Comparison of ENCODE assay signal across 13 mouse cellular contexts in the genomic region with DNA sequence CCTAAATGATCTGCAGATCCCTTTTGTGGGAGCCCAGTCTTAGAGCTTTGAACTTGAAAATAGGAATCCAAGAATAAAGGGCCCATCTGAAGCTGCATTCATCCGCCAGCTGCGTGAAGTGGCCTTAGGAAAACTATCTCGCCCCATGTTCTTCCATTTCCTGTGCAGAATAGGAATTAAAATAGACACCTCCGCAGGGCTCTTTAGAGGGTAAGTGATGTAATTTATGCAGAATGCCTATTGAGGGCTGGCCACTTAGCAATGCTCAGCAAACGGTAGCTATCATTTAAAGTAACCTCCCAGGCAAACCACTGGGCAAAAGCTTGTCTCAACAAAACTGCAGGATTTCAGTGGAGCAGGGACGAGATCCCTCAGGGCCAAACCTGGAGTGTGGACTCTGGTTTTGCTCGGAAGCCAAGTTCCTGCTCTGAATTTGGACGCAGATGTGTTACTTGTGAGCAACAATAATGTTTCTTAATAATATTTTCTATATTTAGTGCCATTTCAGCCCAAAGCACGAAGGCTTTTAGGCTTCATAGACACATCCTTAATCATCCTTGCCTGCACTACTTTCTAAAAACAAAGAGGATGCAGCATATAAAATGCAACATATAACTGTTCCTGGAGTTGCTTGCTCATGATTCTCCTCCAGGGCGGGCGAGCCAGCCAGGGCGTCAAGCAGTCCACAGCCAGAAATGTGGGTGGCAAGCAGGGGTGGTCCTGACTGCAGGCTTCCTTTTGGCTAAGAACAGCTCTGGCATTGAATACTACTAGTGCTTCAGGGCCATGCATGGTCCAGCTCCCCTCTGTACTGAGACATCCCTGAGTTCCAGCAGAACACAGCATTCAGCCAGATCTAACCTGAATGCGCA. TPM values are rescaled to one million over a fixed set of nuclear protein-coding genes. Genes with fewer than 3 reads are reported as not detected.
A peak's percentile ranks its signal among the peaks of the same experiment; 100 is the strongest.
DNase-seq lines count a peak whose midpoint lies in the region; ATAC-seq and TF ChIP-seq lines count a peak whose summit lies in the region.
"Had no signal": no experiment of that assay in that cellular context is flagged by ENCODE, and none has a peak within 500 bp of the region (broad histone marks: within the 10 kb centered on the region; RNA-seq: fewer than 3 reads in every experiment).

No protein-coding gene starts in this region.

- H3K4me3 ChIP-seq in heart, embryonic 16.5 days (ENCODE audit: low read length): no peak overlapping the region
- H3K4me3 ChIP-seq in heart, embryonic 12.5 days: no peak overlapping the region
- H3K4me3 ChIP-seq in midbrain, embryonic 13.5 days (replicated peaks): no peak overlapping the region
- no peak overlapping the region for H3K4me3 ChIP-seq in midbrain, postnatal 0 days (ENCODE audit: low read depth, low read length)
- no peak overlapping the region for H3K4me3 ChIP-seq in midbrain, embryonic 16.5 days (ENCODE audit: low read depth, low read length)
- H3K4me3 ChIP-seq: embryonic facial prominence, embryonic 15.5 days; liver, embryonic 13.5 days had no signal

- H3K27ac ChIP-seq in heart, embryonic 16.5 days (ENCODE audit: low read length): peak overlapping the region; percentile 41
- H3K27ac ChIP-seq in heart, embryonic 12.5 days (ENCODE audit: poor library complexity, severe bottlenecking): no peak overlapping the region
- H3K27ac ChIP-seq in midbrain, embryonic 13.5 days: peak overlapping the region; percentile 11; the same call in 1 of the 2 replicates
- H3K27ac ChIP-seq in midbrain, postnatal 0 days (ENCODE audit: low read depth, low read length): no peak overlapping the region
- peak overlapping the region; percentile 28 for H3K27ac ChIP-seq in midbrain, embryonic 16.5 days (ENCODE audit: low read length)
- H3K27ac ChIP-seq: embryonic facial prominence, embryonic 15.5 days; liver, embryonic 13.5 days had no signal

- 49% methylated on average over 13 of the region's 13 CpGs for WGBS in heart, embryonic 16.5 days
- 60% methylated on average over 13 of the region's 13 CpGs for WGBS in heart, embryonic 12.5 days
- 59% methylated on average over 13 of the region's 13 CpGs for WGBS in midbrain, embryonic 13.5 days
- whole genome bisulfite sequencing in midbrain, postnatal 0 days: 55% methylated on average over 13 of the region's 13 CpGs
- WGBS in midbrain, embryonic 16.5 days: 53% methylated on average over 13 of the region's 13 CpGs

- no peak overlapping the region for H3K9ac ChIP-seq in heart, embryonic 16.5 days (ENCODE audit: low read length)
- no peak overlapping the region for H3K9ac ChIP-seq in heart, embryonic 12.5 days
- H3K9ac ChIP-seq in midbrain, embryonic 13.5 days (replicated peaks): no peak overlapping the region
- H3K9ac ChIP-seq in midbrain, postnatal 0 days (replicated peaks; ENCODE audit: low read length, poor library complexity, severe bottlenecking): no peak overlapping the region
- no peak overlapping the region for H3K9ac ChIP-seq in midbrain, embryonic 16.5 days (ENCODE audit: low read depth, low read length)
- H3K9ac ChIP-seq: embryonic facial prominence, embryonic 15.5 days; liver, embryonic 13.5 days had no signal

- peaks cover 5% of the 10 kb centered on the region for H3K9me3 ChIP-seq in heart, embryonic 16.5 days (replicated peaks; ENCODE audit: control insufficient read depth, low read length)
- H3K9me3 ChIP-seq in heart, embryonic 12.5 days (replicated peaks): peaks cover 4% of the 10 kb centered on the region
- H3K9me3 ChIP-seq in midbrain, embryonic 13.5 days: peaks cover 4% of the 10 kb centered on the region; the same call in 1 of the 2 replicates
- no peaks in the 10 kb centered on the region for H3K9me3 ChIP-seq in midbrain, postnatal 0 days (ENCODE audit: low read length)
- no peaks in the 10 kb centered on the region for H3K9me3 ChIP-seq in midbrain, embryonic 16.5 days (replicated peaks; ENCODE audit: control insufficient read depth, low read length, poor library complexity, severe bottlenecking)

- H3K4me2 ChIP-seq in heart, embryonic 16.5 days (ENCODE audit: low read depth, low read length): no peak overlapping the region
- H3K4me2 ChIP-seq in heart, embryonic 12.5 days: no peak overlapping the region
- H3K4me2 ChIP-seq in midbrain, embryonic 13.5 days (replicated peaks): no peak overlapping the region
- H3K4me2 ChIP-seq in midbrain, postnatal 0 days (ENCODE audit: low read depth, low read length, poor library complexity, severe bottlenecking): no peak overlapping the region
- H3K4me2 ChIP-seq in midbrain, embryonic 16.5 days (ENCODE audit: low read length): no peak overlapping the region
- H3K4me2 ChIP-seq: embryonic facial prominence, embryonic 15.5 days; heart, embryonic 11.5 days; liver, embryonic 13.5 days had no signal

- DNase-seq in midbrain, postnatal 0 days (ENCODE audit: low spot score): no peak
- peak; percentile 54 for DNase-seq in brain, adult 2 months (ENCODE audit: low read depth, low spot score)
- no peak for DNase-seq in kidney, adult 18-20 months
- DNase-seq: cerebellum, adult 9-11 months; kidney, adult 9 months; liver, embryonic 13.5 days had no signal

- H3K27me3 ChIP-seq in heart, embryonic 16.5 days (ENCODE audit: control insufficient read depth, insufficient read depth, low read length): no peaks in the 10 kb centered on the region
- H3K27me3 ChIP-seq in heart, embryonic 12.5 days (replicated peaks): no peaks in the 10 kb centered on the region
- H3K27me3 ChIP-seq in midbrain, embryonic 13.5 days: no peaks in the 10 kb centered on the region
- no peaks in the 10 kb centered on the region for H3K27me3 ChIP-seq in midbrain, postnatal 0 days (ENCODE audit: insufficient read depth, low read length)
- no peaks in the 10 kb centered on the region for H3K27me3 ChIP-seq in midbrain, embryonic 16.5 days (ENCODE audit: control insufficient read depth, insufficient read depth, low read depth, low read length)
- H3K27me3 ChIP-seq: embryonic facial prominence, embryonic 15.5 days; liver, embryonic 13.5 days had no signal

- H3K4me1 ChIP-seq in heart, embryonic 16.5 days (ENCODE audit: control insufficient read depth, insufficient read depth, low read length): peaks cover 13% of the 10 kb centered on the region
- H3K4me1 ChIP-seq in heart, embryonic 12.5 days (replicated peaks): peaks cover 23% of the 10 kb centered on the region
- peaks cover 25% of the 10 kb centered on the region for H3K4me1 ChIP-seq in midbrain, embryonic 13.5 days (replicated peaks)
- H3K4me1 ChIP-seq in midbrain, postnatal 0 days (ENCODE audit: insufficient read depth, low read length): no peaks in the 10 kb centered on the region; the same call in 1 of the 2 replicates
- H3K4me1 ChIP-seq in midbrain, embryonic 16.5 days (ENCODE audit: control insufficient read depth, insufficient read depth, low read length): peaks cover 9% of the 10 kb centered on the region; the same call in 1 of the 2 replicates
- H3K4me1 ChIP-seq: liver, embryonic 13.5 days had no signal

- ATAC-seq in heart, embryonic 16.5 days (replicated peaks; ENCODE audit: extremely low read depth, insufficient read depth, low FRiP score): 0 out of 2 replicates have a peak, but pooled peaks have one; percentile 39
- no peak for ATAC-seq in heart, embryonic 12.5 days (ENCODE audit: insufficient number of reproducible peaks, low FRiP score)
- ATAC-seq in midbrain, embryonic 13.5 days: no peak
- ATAC-seq in midbrain, postnatal 0 days (ENCODE audit: low FRiP score): no peak
- ATAC-seq in midbrain, embryonic 16.5 days: no peak

- peaks cover 5% of the 10 kb centered on the region for H3K36me3 ChIP-seq in heart, embryonic 16.5 days (ENCODE audit: control insufficient read depth, insufficient read depth)
- H3K36me3 ChIP-seq in heart, embryonic 12.5 days: peaks cover 8% of the 10 kb centered on the region; the same call in 1 of the 2 replicates
- peaks cover 45% of the 10 kb centered on the region for H3K36me3 ChIP-seq in midbrain, embryonic 13.5 days
- peaks cover 8% of the 10 kb centered on the region for H3K36me3 ChIP-seq in midbrain, postnatal 0 days (ENCODE audit: insufficient read depth, low read length)
- H3K36me3 ChIP-seq in midbrain, embryonic 16.5 days (ENCODE audit: control insufficient read depth, insufficient read depth, low read length): peaks cover 8% of the 10 kb centered on the region
- H3K36me3 ChIP-seq: embryonic facial prominence, embryonic 15.5 days; liver, embryonic 13.5 days had no signal

- TF ChIP-seq CTCF in midbrain, postnatal 0 days (IDR thresholded peaks at IDR 0.05): no peak

RNA-seq across cellular contexts. Expression of a gene that starts 40.1 kb away (rescaled TPM):
- 7.4 and 7.9 TPM in 2 replicates for polyA plus RNA-seq in heart, embryonic 16.5 days (2015; fragmentation: Nextera tagmentation; extraction: Ambion mirVana)
- polyA plus RNA-seq in heart, embryonic 12.5 days (2016; fragmentation: Nextera tagmentation; extraction: Ambion mirVana): 5.5 and 5.6 TPM in 2 replicates
- 42.0 and 46.2 TPM in 2 replicates for polyA plus RNA-seq in midbrain, embryonic 13.5 days (2015; fragmentation: Nextera tagmentation; extraction: Ambion mirVana)
- total RNA-seq in midbrain, postnatal 0 days (2014; rRNA removed): 27.3 and 40.2 TPM in 2 replicates
- 32.2 and 36.4 TPM in 2 replicates for polyA plus RNA-seq in midbrain, postnatal 0 days (2015; fragmentation: Nextera tagmentation; extraction: Ambion mirVana)
- 33.1 and 41.0 TPM in 2 replicates for polyA plus RNA-seq in midbrain, embryonic 16.5 days (2015; fragmentation: Nextera tagmentation; extraction: Ambion mirVana)
- total RNA-seq: CH12.LX had no signal

Comparison
In these comparisons a context has a peak if more than half of its experiments do, and no peak if none do; other contexts are left out.
1. H3K27ac ChIP-seq: peak in heart, embryonic 16.5 days (single experiment), midbrain, embryonic 13.5 days (single experiment) and midbrain, embryonic 16.5 days (single experiment); none in heart, embryonic 12.5 days (single experiment) and midbrain, postnatal 0 days (single experiment).